Mouse (Mus musculus): ENCODE results near the gene Fam32a. TPM values are rescaled to one million over a fixed set of nuclear protein-coding genes. Genes with fewer than 3 reads are reported as not detected.

Fam32a gene
- polyA plus RNA-seq, 1 experiment from 2014 or later: 69.2 TPM

- H3K27me3 ChIP-seq (replicated peaks): no peaks in the 10 kb centered on the region
- H3K9ac ChIP-seq: no peak overlapping the region
- no peak overlapping the region for H3K4me3 ChIP-seq (replicated peaks)
- ATAC-seq (ENCODE audit: insufficient read depth, low FRiP score, low read depth): no peak
- no peak overlapping the region for H3K4me2 ChIP-seq
- H3K36me3 ChIP-seq: no peaks in the 10 kb centered on the region
- no peaks in the 10 kb centered on the region for H3K4me1 ChIP-seq
- no peaks in the 10 kb centered on the region for H3K9me3 ChIP-seq
- H3K27ac ChIP-seq: no peak overlapping the region
- WGBS: 85% methylated on average over 1 of the region's 1 CpGs
Measured at GRCm38 (mm10) chr8:72211846-72212245, 7.7 kb upstream of the Fam32a start.

GRCm38 (mm10) chr8:72212751-72213150, 6.8 kb upstream of the Fam32a start, which contains the start of gene Cib3:
Gene Cib3 (minus strand): TSS chr8:72212837.
- 50% methylated on average over 4 of the region's 4 CpGs for WGBS
- no peak for ATAC-seq (ENCODE audit: insufficient read depth, low FRiP score, low read depth)

GRCm38 (mm10) chr8:72213536-72213935, 6.0 kb upstream of the Fam32a start, which contains the start of gene Gm11034:
Gene Gm11034 (minus strand): TSS chr8:72213636.
- WGBS: 70% methylated on average over 4 of the region's 4 CpGs
- Histone ChIP-seq H3K4me1 (no peaks in the 10 kb centered on the region), H3K4me3 (replicated peaks) (no peak within 1 kb of the TSS), H3K36me3 (no peaks in the 10 kb centered on the region), H3K4me2 (no peak within 1 kb of the TSS), H3K9ac (no peak within 1 kb of the TSS), H3K9me3 (no peaks in the 10 kb centered on the region), H3K27ac (no peak within 1 kb of the TSS), H3K27me3 (replicated peaks) (no peaks in the 10 kb centered on the region)
- no peak for ATAC-seq (ENCODE audit: insufficient read depth, low FRiP score, low read depth)

More at GRCm38 (mm10) chr8:72212751-72213150, 6.8 kb upstream of the Fam32a start, which contains the start of gene Cib3:
- no peaks in the 10 kb centered on the region for H3K4me1 ChIP-seq
- no peak within 1 kb of the TSS for H3K4me2 ChIP-seq
- no peak within 1 kb of the TSS for H3K27ac ChIP-seq
- H3K9me3 ChIP-seq: no peaks in the 10 kb centered on the region
- H3K9ac ChIP-seq: no peak within 1 kb of the TSS
- no peaks in the 10 kb centered on the region for H3K27me3 ChIP-seq (replicated peaks)
- no peaks in the 10 kb centered on the region for H3K36me3 ChIP-seq
- H3K4me3 ChIP-seq (replicated peaks): no peak within 1 kb of the TSS

GRCm38 (mm10) chr8:72215060-72215459, 4.5 kb upstream of the Fam32a start:
- no peaks in the 10 kb centered on the region for H3K4me1 ChIP-seq
- no peak overlapping the region for H3K4me3 ChIP-seq (replicated peaks)
- H3K27ac ChIP-seq: no peak overlapping the region
- H3K9me3 ChIP-seq: no peaks in the 10 kb centered on the region
- no peak overlapping the region for H3K4me2 ChIP-seq
- no peak overlapping the region for H3K9ac ChIP-seq
- ATAC-seq (ENCODE audit: insufficient read depth, low FRiP score, low read depth): no peak
- no peaks in the 10 kb centered on the region for H3K36me3 ChIP-seq
- 38% methylated on average over 2 of the region's 2 CpGs for WGBS
- no peaks in the 10 kb centered on the region for H3K27me3 ChIP-seq (replicated peaks)

DNA sequence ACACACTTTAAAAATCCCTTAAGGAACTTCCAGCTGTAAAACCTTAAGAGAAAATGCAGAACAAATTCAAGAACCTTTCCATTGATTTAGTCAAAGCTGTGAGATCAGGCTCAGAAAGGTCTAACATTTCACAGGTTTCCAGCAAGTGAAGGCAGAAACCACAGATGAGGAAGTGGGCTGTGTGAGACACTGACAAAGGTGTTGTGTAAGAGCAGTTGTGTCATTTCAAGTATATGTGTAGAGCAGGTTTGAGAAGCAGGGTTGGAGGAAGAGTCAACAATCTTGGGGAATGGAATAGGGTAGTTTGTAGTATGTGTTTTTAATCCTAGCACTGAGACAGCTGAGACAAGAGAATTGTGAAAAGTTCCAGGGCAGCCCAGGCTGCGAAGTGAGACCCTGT, 3.7 kb upstream of the Fam32a start:
- H3K4me1 ChIP-seq: no peaks in the 10 kb centered on the region
- WGBS: 30% methylated on average over 1 of the region's 1 CpGs
- H3K4me3 ChIP-seq (replicated peaks): no peak overlapping the region
- H3K4me2 ChIP-seq: no peak overlapping the region
- ATAC-seq (ENCODE audit: insufficient read depth, low FRiP score, low read depth): no peak
- no peak overlapping the region for H3K27ac ChIP-seq
- no peak overlapping the region for H3K9ac ChIP-seq
- no peaks in the 10 kb centered on the region for H3K27me3 ChIP-seq (replicated peaks)
- no peaks in the 10 kb centered on the region for H3K9me3 ChIP-seq
- no peaks in the 10 kb centered on the region for H3K36me3 ChIP-seq

DNA sequence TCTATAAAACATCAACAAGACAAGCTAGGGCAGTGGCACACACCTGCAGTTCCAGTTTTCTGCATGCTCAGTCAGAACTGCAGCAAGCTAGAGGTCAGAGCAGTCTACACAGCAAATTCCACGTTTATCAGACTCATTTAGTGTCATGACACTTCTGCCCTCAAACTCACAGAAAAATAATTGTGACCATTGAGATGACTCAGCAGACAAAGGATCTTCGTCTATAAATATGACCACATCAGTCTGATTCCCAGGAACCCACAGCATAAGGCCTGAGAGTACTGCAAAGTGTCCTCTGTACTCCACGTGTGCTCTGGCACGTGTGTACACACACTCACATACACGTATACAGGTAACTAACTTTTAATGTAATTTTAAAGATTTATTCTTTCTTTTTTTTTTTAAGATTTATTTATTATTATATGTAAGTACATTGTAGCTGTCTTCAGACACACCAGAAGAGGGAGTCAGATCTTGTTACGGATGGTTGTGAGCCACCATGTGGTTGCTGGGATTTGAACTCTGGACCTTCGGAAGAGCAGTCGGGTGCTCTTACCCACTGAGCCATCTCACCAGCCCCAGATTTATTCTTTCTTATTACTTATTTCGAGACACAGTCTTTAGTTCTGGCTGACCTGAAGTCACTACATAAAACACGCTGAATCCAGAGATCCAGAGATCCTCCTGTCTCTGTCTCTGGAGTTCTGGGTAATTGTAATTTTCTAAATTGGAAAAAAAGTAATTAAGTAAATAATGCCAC, 569 bp upstream of the Fam32a start:
- no peaks in the 10 kb centered on the region for H3K4me1 ChIP-seq
- peak overlapping the region; percentile 64 for H3K4me2 ChIP-seq
- no peaks in the 10 kb centered on the region for H3K9me3 ChIP-seq
- no peaks in the 10 kb centered on the region for H3K27me3 ChIP-seq (replicated peaks)
- peaks cover 17% of the 10 kb centered on the region for H3K36me3 ChIP-seq
- peak overlapping the region; percentile 81 for H3K4me3 ChIP-seq (replicated peaks)
- H3K27ac ChIP-seq: 0 out of 2 replicates have a peak overlapping the region, but pooled peaks have one; percentile 35
- no peak overlapping the region for H3K9ac ChIP-seq
- WGBS: 77% methylated on average over 10 of the region's 10 CpGs
- ATAC-seq (ENCODE audit: insufficient read depth, low FRiP score, low read depth): no peak

DNA sequence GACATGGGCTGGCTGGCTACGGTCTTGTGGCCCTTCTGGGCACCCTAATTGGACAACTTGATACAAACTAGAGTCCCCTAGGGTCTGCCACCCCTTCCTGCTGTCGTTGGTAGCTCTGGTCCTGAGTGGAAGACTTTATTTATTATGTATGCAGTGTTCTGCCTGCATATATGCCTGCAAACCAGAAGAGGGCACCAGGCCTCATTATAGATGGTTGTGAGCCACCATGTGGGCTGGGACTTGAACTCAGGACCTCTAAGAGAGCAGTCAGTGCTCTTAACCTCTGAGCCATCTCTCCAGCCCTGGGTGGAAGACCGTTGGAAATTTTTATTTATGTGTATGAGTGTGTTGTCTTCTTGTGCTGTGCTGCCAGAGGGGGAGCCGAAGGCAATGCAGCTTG, 1.2 kb downstream of the Fam32a start:
- peak overlapping the region; percentile 81 for H3K4me3 ChIP-seq (replicated peaks)
- H3K27me3 ChIP-seq (replicated peaks): no peaks in the 10 kb centered on the region
- H3K36me3 ChIP-seq: peaks cover 17% of the 10 kb centered on the region
- no peaks in the 10 kb centered on the region for H3K4me1 ChIP-seq
- H3K9me3 ChIP-seq: no peaks in the 10 kb centered on the region
- WGBS: 82% methylated on average over 4 of the region's 4 CpGs
- H3K27ac ChIP-seq: no peak overlapping the region
- H3K4me2 ChIP-seq: peak overlapping the region; percentile 64
- no peak for ATAC-seq (ENCODE audit: insufficient read depth, low FRiP score, low read depth)
- H3K9ac ChIP-seq: no peak overlapping the region

DNA sequence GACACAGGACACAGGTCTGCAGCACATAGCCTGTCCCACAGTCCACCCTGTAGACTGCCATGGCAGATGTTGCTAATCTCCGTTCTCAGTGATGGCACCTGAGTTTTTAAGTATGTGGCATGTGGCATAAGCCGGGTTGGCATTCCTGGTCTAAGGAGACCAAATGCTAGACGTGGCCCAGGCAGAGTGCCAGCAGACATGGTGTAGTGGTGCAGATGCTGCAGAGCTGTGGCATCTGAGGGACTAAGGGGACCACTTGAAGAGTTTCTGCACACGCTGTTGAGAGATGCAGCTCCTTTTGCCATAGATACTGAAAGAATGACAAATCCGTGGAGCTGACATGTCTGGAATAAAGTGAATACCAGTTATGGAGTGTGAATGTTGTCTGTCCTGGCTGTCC, 3.1 kb downstream of the Fam32a start:
- H3K36me3 ChIP-seq: peaks cover 17% of the 10 kb centered on the region
- 92% methylated on average over 5 of the region's 5 CpGs for WGBS
- no peaks in the 10 kb centered on the region for H3K4me1 ChIP-seq
- no peaks in the 10 kb centered on the region for H3K27me3 ChIP-seq (replicated peaks)
- ATAC-seq (ENCODE audit: insufficient read depth, low FRiP score, low read depth): no peak
- H3K27ac ChIP-seq: no peak overlapping the region
- H3K4me2 ChIP-seq: no peak overlapping the region
- H3K9me3 ChIP-seq: no peaks in the 10 kb centered on the region
- H3K4me3 ChIP-seq (replicated peaks): no peak overlapping the region
- no peak overlapping the region for H3K9ac ChIP-seq

- Histone ChIP-seq H3K4me1 (peaks cover 16% of the 10 kb centered on the region), H3K27me3 (replicated peaks) (no peaks in the 10 kb centered on the region), H3K27ac (peak within 1 kb of the TSS; percentile 95), H3K36me3 (peaks cover 4% of the 10 kb centered on the region; the same call in 1 of the 2 replicates), H3K4me2 (peak within 1 kb of the TSS; percentile 78), H3K9ac (peak within 1 kb of the TSS; percentile 58), H3K9me3 (no peaks in the 10 kb centered on the region), H3K4me3 (replicated peaks) (peak within 1 kb of the TSS; percentile 76)
- ATAC-seq (ENCODE audit: insufficient read depth, low FRiP score, low read depth): peak; percentile 94
- WGBS: under 1% methylated on average over 54 of the region's 54 CpGs
Measured at GRCm38 (mm10) chr8:72239499-72240402, 20.2 kb downstream of the Fam32a start, which contains the start of gene Ap1m1. Gene Ap1m1 (plus strand): TSS chr8:72240018.

- Histone ChIP-seq H3K9me3 (no peaks in the 10 kb centered on the region), H3K4me3 (replicated peaks) (peak overlapping the region; percentile 76), H3K36me3 (peaks cover 4% of the 10 kb centered on the region; the same call in 1 of the 2 replicates), H3K27ac (peak overlapping the region; percentile 95), H3K27me3 (replicated peaks) (no peaks in the 10 kb centered on the region), H3K4me1 (peaks cover 16% of the 10 kb centered on the region), H3K9ac (peak overlapping the region; percentile 58), H3K4me2 (peak overlapping the region; percentile 78)
- WGBS: under 1% methylated on average over 24 of the region's 24 CpGs
- ATAC-seq (ENCODE audit: insufficient read depth, low FRiP score, low read depth): peak; percentile 51
Measured at GRCm38 (mm10) chr8:72240403-72240763, 20.9 kb downstream of the Fam32a start.

- Histone ChIP-seq H3K4me1 (peaks cover 16% of the 10 kb centered on the region), H3K9me3 (no peaks in the 10 kb centered on the region), H3K4me3 (replicated peaks) (peak overlapping the region; percentile 76), H3K27me3 (replicated peaks) (no peaks in the 10 kb centered on the region), H3K36me3 (peaks cover 4% of the 10 kb centered on the region; the same call in 1 of the 2 replicates), H3K4me2 (peak overlapping the region; percentile 78), H3K9ac (0 out of 2 replicates have a peak overlapping the region, but pooled peaks have one; percentile 16), H3K27ac (no peak overlapping the region)
- WGBS: 65% methylated on average over 7 of the region's 7 CpGs
- no peak for ATAC-seq (ENCODE audit: insufficient read depth, low FRiP score, low read depth)
Measured at GRCm38 (mm10) chr8:72240951-72241350, 21.4 kb downstream of the Fam32a start.
